In the genomic region with DNA sequence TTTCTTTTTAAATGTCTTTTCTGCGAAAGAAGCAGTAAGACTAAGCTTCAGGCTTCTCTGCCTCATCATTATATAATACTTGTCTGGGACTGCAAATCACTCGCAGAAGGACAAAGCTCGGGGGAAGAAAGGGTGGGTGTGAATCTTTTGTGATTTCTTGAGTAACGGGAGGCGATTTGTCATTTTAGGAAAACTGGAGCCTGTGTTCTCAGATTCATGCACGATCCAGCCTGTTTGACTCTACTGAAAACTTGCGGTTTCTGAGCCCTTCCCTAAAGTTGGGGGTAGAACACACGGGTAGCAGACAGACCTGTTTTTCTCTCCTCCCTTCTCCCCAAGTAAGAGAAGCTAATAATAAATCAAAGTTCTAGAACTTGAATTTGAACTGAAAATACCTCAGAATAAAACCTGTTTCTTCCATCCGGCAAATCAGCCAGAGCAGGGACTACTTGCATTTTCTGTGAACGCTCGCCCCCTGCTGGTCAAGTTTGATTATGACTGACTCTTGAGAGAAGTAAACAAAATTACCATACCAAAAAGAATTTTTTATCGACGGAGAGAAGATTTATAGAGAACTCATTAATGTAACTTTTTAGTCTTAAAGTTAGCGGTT, we compare ENCODE assay signal across 8 mouse cellular contexts.
A peak's percentile ranks its signal among the peaks of the same experiment; 100 is the strongest.
DNase-seq lines count a peak whose midpoint lies in the region; ATAC-seq and TF ChIP-seq lines count a peak whose summit lies in the region.

No protein-coding gene starts in this region.

- DNase-seq in ovary, postnatal 10 days (ENCODE audit: low spot score), result peak; percentile 29
- no peak for DNase-seq in ovary, adult 18-20 months (ENCODE audit: low spot score)
- DNase-seq in gastrocnemius, postnatal 10 days, result peak; percentile 70
- DNase-seq in kidney, postnatal 0 days (ENCODE audit: low spot score), result peak; percentile 53
- DNase-seq in liver, adult 2 months (ENCODE audit: extremely low read depth, low read depth, low spot score), result peak; percentile 39
- peak; percentile 69 for DNase-seq in neural tube, embryonic 10.5 days (ENCODE audit: extremely low spot score, low spot score)
- DNase-seq in testis, postnatal 14 days (ENCODE audit: low spot score), result peak; percentile 48

- H3K4me2 ChIP-seq in kidney, postnatal 0 days (ENCODE audit: low read length), result no peak overlapping the region; the same call in 1 of the 2 replicates

- H3K79me2 ChIP-seq in liver, adult 2 months (ENCODE audit: control insufficient read depth, insufficient read depth, low read length), result no peaks in the 10 kb centered on the region

- no peak overlapping the region for H3K4me3 ChIP-seq in cortical plate, adult 2 months (ENCODE audit: insufficient read depth, low read length)
- no peak overlapping the region for H3K4me3 ChIP-seq in kidney, postnatal 0 days (replicated peaks; ENCODE audit: low read depth, low read length)
- no peak overlapping the region for H3K4me3 ChIP-seq in liver, adult 2 months (ENCODE audit: insufficient read depth, low read depth, low read length)

- H3K27ac ChIP-seq in cortical plate, adult 2 months (ENCODE audit: insufficient read depth, low read length), result 0 out of 2 replicates have a peak overlapping the region, but pooled peaks have one; percentile 60
- no peak overlapping the region for H3K27ac ChIP-seq in kidney, postnatal 0 days
- no peak overlapping the region for H3K27ac ChIP-seq in liver, adult 2 months (replicated peaks; ENCODE audit: insufficient read depth, low read depth, low read length)

- no peaks in the 10 kb centered on the region for H3K36me3 ChIP-seq in kidney, postnatal 0 days (ENCODE audit: insufficient read depth, low read length)
- H3K36me3 ChIP-seq in liver, adult 2 months (ENCODE audit: control insufficient read depth, insufficient read depth, low read length), result no peaks in the 10 kb centered on the region

- TF ChIP-seq POLR2A in cortical plate, adult 2 months (IDR thresholded peaks at IDR 0.05; ENCODE audit: extremely low read depth, insufficient read depth, low read length), result no peak
- no peak for TF ChIP-seq POLR2A in liver, adult 2 months (IDR thresholded peaks at IDR 0.05; ENCODE audit: extremely low read depth, insufficient read depth, low read length)

- 33% methylated on average over 14 of the region's 14 CpGs for WGBS in kidney, postnatal 0 days
- 27% methylated on average over 14 of the region's 14 CpGs for WGBS in liver, adult 2 months

- H3K27me3 ChIP-seq in kidney, postnatal 0 days (ENCODE audit: insufficient read depth, low read length), result no peaks in the 10 kb centered on the region
- H3K27me3 ChIP-seq in liver, adult 2 months (ENCODE audit: control insufficient read depth, insufficient read depth, low read length), result no peaks in the 10 kb centered on the region

- no peak for ATAC-seq in kidney, postnatal 0 days (replicated peaks; ENCODE audit: low FRiP score, low read depth)

- peak; percentile 45; the same call in 1 of the 2 replicates for TF ChIP-seq CTCF in cortical plate, adult 2 months (IDR thresholded peaks at IDR 0.05; ENCODE audit: extremely low read depth, insufficient read depth, low read length)
- peak; percentile 74 for TF ChIP-seq CTCF in kidney, postnatal 0 days (IDR thresholded peaks at IDR 0.05; ENCODE audit: low read depth)
- peak; percentile 47; the same call in 1 of the 2 replicates for TF ChIP-seq CTCF in liver, adult 2 months (IDR thresholded peaks at IDR 0.05; ENCODE audit: low read depth, low read length)

- H3K9ac ChIP-seq in kidney, postnatal 0 days (ENCODE audit: low read depth, low read length), result no peak overlapping the region
- H3K9ac ChIP-seq in liver, adult 2 months (ENCODE audit: low read depth, low read length), result no peak overlapping the region

- H3K9me3 ChIP-seq in kidney, postnatal 0 days (replicated peaks; ENCODE audit: low read length), result no peaks in the 10 kb centered on the region

- peaks cover 1% of the 10 kb centered on the region; the same call in 1 of the 2 replicates for H3K4me1 ChIP-seq in cortical plate, adult 2 months (ENCODE audit: control insufficient read depth, insufficient read depth, low read length)
- no peaks in the 10 kb centered on the region for H3K4me1 ChIP-seq in kidney, postnatal 0 days (replicated peaks; ENCODE audit: insufficient read depth, low read length)
- no peaks in the 10 kb centered on the region for H3K4me1 ChIP-seq in liver, adult 2 months (ENCODE audit: control insufficient read depth, insufficient read depth, low read length)
